Mouse (Mus musculus) heart, postnatal 0 days (tissue): ENCODE results near the gene Otos. TPM values are rescaled to one million over a fixed set of nuclear protein-coding genes. Genes with fewer than 3 reads are reported as not detected.

ENCODE experiments used
- ATAC-seq: fragments of 200-750 bp; cut with Nextera tagmentation; 2 replicates; pipeline ENCODE4 v1.8.0; 2017; ENCODE audit warnings: low read depth, moderate number of reproducible peaks, moderate library complexity; ENCODE audit not compliant: insufficient read depth
- DNase-seq: peaks from one replicate; pipeline ENCODE4 v3.0.0-alpha.2; 2016; ENCODE audit warnings: low spot score
- H3K27ac ChIP-seq: fragments of 300-500 bp; sonication (generic); 2 replicates; pipeline ENCODE4 v1.5.1; 2014; ENCODE audit warnings: low read depth, mild to moderate bottlenecking
- H3K27me3 ChIP-seq: fragments of 300-500 bp; sonication (generic); 2 replicates; pipeline ENCODE4 v1.6.1; 2014; ENCODE audit warnings: low read length, mixed read lengths; ENCODE audit not compliant: control insufficient read depth, insufficient read depth
- H3K36me3 ChIP-seq: fragments of 300-500 bp; sonication (generic); replicated peaks from 2 replicates; pipeline ENCODE4 v1.6.1; 2014; ENCODE audit warnings: low read length, mixed read lengths; ENCODE audit not compliant: control insufficient read depth, insufficient read depth
- H3K4me1 ChIP-seq: fragments of 300-500 bp; sonication (generic); 2 replicates; pipeline ENCODE4 v1.6.1; 2014; ENCODE audit warnings: antibody characterized with exemption; ENCODE audit not compliant: control insufficient read depth, insufficient read depth
- H3K4me2 ChIP-seq: fragments of 300-500 bp; sonication (generic); 2 replicates; pipeline ENCODE4 v1.6.1; 2014; ENCODE audit warnings: low read depth, mild to moderate bottlenecking, low read length, moderate library complexity
- H3K4me3 ChIP-seq: fragments of 300-500 bp; sonication (generic); 2 replicates; pipeline ENCODE4 v1.5.1; 2014; ENCODE audit warnings: low read depth, low read length
- H3K9ac ChIP-seq: fragments of 300-500 bp; sonication (generic); replicated peaks from 2 replicates; pipeline ENCODE4 v1.6.1; 2014; ENCODE audit warnings: low read depth, low read length, mixed read lengths
- H3K9me3 ChIP-seq: fragments of 300-500 bp; sonication (generic); replicated peaks from 2 replicates; pipeline ENCODE4 v1.6.1; 2016; ENCODE audit warnings: low read length; ENCODE audit not compliant: control insufficient read depth
- CTCF ChIP-seq: IDR thresholded peaks from 2 replicates; pipeline ENCODE4 v1.5.1; 2016; ENCODE audit warnings: antibody characterized with exemption, control low read depth, low read depth
- EP300 ChIP-seq: IDR thresholded peaks from 2 replicates; pipeline ENCODE4 v1.6.1; 2016; ENCODE audit warnings: antibody characterized with exemption, low read depth
- WGBS: fragments of 180-500 bp; shearing (Covaris S2); extraction: QIAGEN DNeasy Blood & Tissue Kit; methylation state at CpG from one replicate; pipeline ENCODE4 v1.1.7; 2014; 5-methylcytosine and 5-hydroxymethylcytosine counted together
- polyA plus RNA-seq: library from polyadenylated mRNA; unstranded; fragments of >200 nt; fragmentation: Nextera tagmentation; extraction: Ambion mirVana; gene quantifications from 2 replicates; pipeline ENCODE4 v1.2.1, GENCODE M21; 2015
- total RNA-seq: library from RNA; depleted of rRNA; stranded (reverse); fragments of >200 nt; gene quantifications from 2 replicates; pipeline ENCODE4 v1.2.3, GENCODE M21; 2014; ENCODE audit warnings: low replicate concordance

Gene Otos
- total and polyA plus RNA-seq, 2 experiments from 2014 or later, result 0.08 TPM; not detected in 1

DNA sequence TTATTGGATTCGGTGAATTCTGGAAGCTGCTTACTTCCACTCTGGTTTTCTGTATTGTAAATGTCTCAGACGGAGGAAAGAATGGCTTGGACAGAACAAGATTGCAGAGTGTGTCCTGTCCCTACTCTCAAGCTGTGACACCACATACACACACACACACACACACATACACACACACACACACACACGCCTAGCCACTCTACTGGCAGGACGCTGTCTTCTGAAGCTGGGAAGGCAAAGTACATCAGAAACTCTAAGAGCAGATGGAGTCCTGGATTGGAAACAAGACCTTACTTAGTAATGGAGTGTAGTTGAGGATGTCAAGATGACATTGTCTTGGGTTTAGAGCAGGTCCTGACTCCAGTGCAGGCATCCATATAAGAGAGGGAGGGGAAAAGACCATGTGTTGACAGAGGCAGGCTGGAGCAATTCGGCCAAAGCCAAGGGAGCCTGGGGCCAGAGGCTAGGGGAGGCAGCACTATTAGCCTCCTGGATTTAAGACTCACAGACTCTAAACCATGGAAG, 24.7 kb upstream of the Otos start:
- 71% methylated on average over 5 of the region's 5 CpGs for WGBS
- H3K4me2 ChIP-seq, result no peak overlapping the region
- no peak overlapping the region for H3K9ac ChIP-seq
- no peaks in the 10 kb centered on the region for H3K9me3 ChIP-seq
- no peaks in the 10 kb centered on the region for H3K36me3 ChIP-seq
- H3K4me1 ChIP-seq, result peaks cover 8% of the 10 kb centered on the region; the same call in 1 of the 2 replicates
- no peak overlapping the region for H3K27ac ChIP-seq
- H3K4me3 ChIP-seq, result no peak overlapping the region
- TF ChIP-seq CTCF (no peak), EP300 (no peak)
- H3K27me3 ChIP-seq, result no peaks in the 10 kb centered on the region
- DNase-seq (no peak), ATAC-seq (no peak)

DNA sequence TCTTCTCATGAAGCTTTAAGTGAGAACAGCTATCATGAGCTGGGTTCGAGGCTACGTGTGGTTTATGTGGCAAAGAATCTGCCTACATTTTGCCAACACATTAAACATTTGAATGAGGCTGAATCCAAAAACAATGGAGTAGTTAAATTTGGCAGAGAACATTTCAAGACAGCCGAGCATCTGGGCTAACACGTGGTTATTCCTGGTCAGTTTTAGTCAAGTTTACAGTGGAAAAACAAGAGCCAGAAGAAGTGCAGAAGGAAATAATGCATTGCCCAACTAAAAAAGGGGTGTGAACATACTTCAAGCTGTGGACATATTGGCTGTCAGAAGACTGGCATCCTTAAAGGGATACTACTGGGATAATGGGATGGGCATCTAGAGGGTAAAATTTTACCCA, 22.7 kb upstream of the Otos start:
- Histone ChIP-seq H3K4me3 (no peak overlapping the region), H3K9ac (no peak overlapping the region), H3K36me3 (no peaks in the 10 kb centered on the region), H3K9me3 (no peaks in the 10 kb centered on the region), H3K27me3 (no peaks in the 10 kb centered on the region), H3K27ac (no peak overlapping the region), H3K4me2 (no peak overlapping the region), H3K4me1 (peaks cover 4% of the 10 kb centered on the region; the same call in 1 of the 2 replicates)
- WGBS, result 71% methylated on average over 4 of the region's 4 CpGs
- TF ChIP-seq CTCF (no peak), EP300 (no peak)
- ATAC-seq (no peak), DNase-seq (no peak)

DNA sequence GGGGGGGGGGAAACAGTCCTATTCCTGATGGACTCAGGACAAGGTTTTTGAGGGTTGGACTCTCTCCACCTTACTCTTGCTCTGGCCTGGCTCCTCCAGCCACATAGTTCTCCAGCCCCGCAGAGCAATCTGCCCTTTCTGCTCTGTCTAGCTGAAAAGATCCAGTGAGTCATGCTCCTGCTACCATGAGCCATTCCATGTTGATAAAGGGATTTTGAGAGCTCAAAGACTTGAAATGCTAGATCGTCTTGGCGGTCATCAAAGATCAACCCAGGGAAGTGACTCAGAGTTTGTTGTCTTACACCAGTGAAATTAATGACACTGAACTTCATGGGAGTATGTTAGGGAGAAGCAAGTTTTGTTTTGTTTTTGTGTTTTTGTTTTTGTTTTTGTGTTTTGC, 20.8 kb upstream of the Otos start:
- no peak overlapping the region for H3K4me2 ChIP-seq
- H3K27me3 ChIP-seq, result no peaks in the 10 kb centered on the region
- H3K27ac ChIP-seq, result no peak overlapping the region
- no peak overlapping the region for H3K4me3 ChIP-seq
- DNase-seq (no peak), ATAC-seq (no peak)
- no peaks in the 10 kb centered on the region for H3K9me3 ChIP-seq
- H3K4me1 ChIP-seq, result no peaks in the 10 kb centered on the region
- TF ChIP-seq CTCF, result no peak
- no peak overlapping the region for H3K9ac ChIP-seq
- no peaks in the 10 kb centered on the region for H3K36me3 ChIP-seq
- 80% methylated on average over 3 of the region's 3 CpGs for WGBS

- ATAC-seq (no peak), DNase-seq (no peak)
- H3K27me3 ChIP-seq, result 0 out of 2 replicates have a peak, but pooled peaks cover 4% of the 10 kb centered on the region
- no peaks in the 10 kb centered on the region for H3K4me1 ChIP-seq
- H3K4me2 ChIP-seq, result no peak overlapping the region
- H3K36me3 ChIP-seq, result no peaks in the 10 kb centered on the region
- H3K9me3 ChIP-seq, result no peaks in the 10 kb centered on the region
- WGBS, result 49% methylated on average over 6 of the region's 6 CpGs
- H3K4me3 ChIP-seq, result no peak overlapping the region
- TF ChIP-seq EP300, result no peak
- no peak for TF ChIP-seq CTCF
- no peak overlapping the region for H3K27ac ChIP-seq
- no peak overlapping the region for H3K9ac ChIP-seq
These were observed 18.5 kb upstream of the Otos start for GRCm38 (mm10) chr1:92667106-92667505.

- Histone ChIP-seq H3K4me3 (no peak overlapping the region), H3K9me3 (no peaks in the 10 kb centered on the region), H3K27me3 (0 out of 2 replicates have a peak, but pooled peaks cover 4% of the 10 kb centered on the region), H3K4me2 (no peak overlapping the region), H3K9ac (no peak overlapping the region), H3K27ac (no peak overlapping the region), H3K36me3 (no peaks in the 10 kb centered on the region), H3K4me1 (no peaks in the 10 kb centered on the region)
- DNase-seq (no peak), ATAC-seq (no peak)
- TF ChIP-seq CTCF (no peak), EP300 (no peak)
- WGBS, result 39% methylated on average over 5 of the region's 5 CpGs
These were observed 10.8 kb upstream of the Otos start for GRCm38 (mm10) chr1:92659392-92659791.

DNA sequence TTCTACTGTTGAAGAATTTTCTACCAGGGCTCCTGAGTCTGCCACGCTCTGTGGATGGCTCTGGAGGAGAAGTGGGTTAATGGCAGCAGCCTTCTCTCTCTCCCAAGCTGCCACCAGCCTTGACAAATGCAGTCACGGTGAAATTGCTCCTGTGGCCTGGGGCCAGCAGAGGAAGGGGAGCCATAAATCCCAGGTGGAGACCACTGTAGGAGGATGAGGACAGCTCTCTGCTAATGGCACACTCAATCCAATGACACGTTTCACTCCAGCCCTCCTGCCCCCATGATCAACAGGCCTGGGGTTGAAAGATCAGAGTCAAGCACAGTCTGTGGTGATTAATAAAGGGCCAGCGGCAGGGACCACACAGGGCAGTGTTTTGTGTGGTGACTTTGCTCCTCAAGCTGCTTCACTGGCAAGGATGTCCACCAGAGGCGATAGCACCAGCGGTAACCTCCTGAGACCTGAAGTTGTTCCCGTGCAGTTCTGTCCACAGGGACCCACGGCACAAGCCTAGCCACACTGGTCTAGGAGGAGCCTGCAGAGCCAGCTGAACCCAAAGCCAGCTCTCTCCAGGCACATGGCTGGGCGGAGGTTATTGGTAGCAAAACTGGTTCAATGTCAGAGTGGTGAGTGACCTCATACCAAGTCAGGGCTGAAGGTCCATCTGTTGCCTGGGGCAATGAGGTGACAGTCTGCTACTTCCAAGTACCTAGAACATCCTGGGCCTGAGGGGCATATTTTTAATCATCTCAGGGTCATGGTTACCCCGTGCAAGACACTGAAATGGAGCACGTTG, 8.6 kb upstream of the Otos start:
- no peaks in the 10 kb centered on the region for H3K27me3 ChIP-seq
- H3K27ac ChIP-seq, result no peak overlapping the region
- WGBS, result 68% methylated on average over 11 of the region's 11 CpGs
- TF ChIP-seq EP300 (no peak), CTCF (no peak)
- H3K4me2 ChIP-seq, result no peak overlapping the region
- DNase-seq (no peak), ATAC-seq (no peak)
- no peak overlapping the region for H3K9ac ChIP-seq
- H3K4me1 ChIP-seq, result no peaks in the 10 kb centered on the region
- H3K9me3 ChIP-seq, result no peaks in the 10 kb centered on the region
- H3K4me3 ChIP-seq, result no peak overlapping the region
- no peaks in the 10 kb centered on the region for H3K36me3 ChIP-seq
